Mouse (Mus musculus) layer of hippocampus, adult 18-20 months (tissue): ENCODE measurements around the gene Grm5. TPM values are rescaled to one million over a fixed set of nuclear protein-coding genes. Genes with fewer than 3 reads are reported as not detected.
A peak's percentile ranks its signal among the peaks of the same experiment; 100 is the strongest.

Experiments
- DNase-seq, 2 experiments: peaks; one replicate each; pipeline ENCODE4 v3.0.0; 2022; ENCODE audit warnings: low spot score in 2 of 2
- long read RNA-seq: library from polyadenylated mRNA; stranded (forward); transcript quantifications from one replicate; pipeline ENCODE4 v2.0.0, GENCODE M21; 2021
- total RNA-seq, 2 experiments: library from RNA; stranded (reverse); gene quantifications; 2 replicates each; pipeline ENCODE4 v1.2.3; 2021

The Grm5 gene
- 100 to 1,000 TPM; 247 to 250 TPM for total RNA-seq
- long read RNA-seq, partial matches to known transcripts = 43 of 47 reads
- long read RNA-seq, other reads (novel, unspliced or antisense) = 4 of 47 reads

GRCm38 (mm10) chr7:87583868-87584267 is at the start of gene Grm5:
TSS of gene Grm5 (plus strand) at chr7:87584168.
- no peak for DNase-seq

- no peak for DNase-seq
Observed at GRCm38 (mm10) chr7:87539031-87539430, 44.9 kb upstream of the Grm5 start.

DNA sequence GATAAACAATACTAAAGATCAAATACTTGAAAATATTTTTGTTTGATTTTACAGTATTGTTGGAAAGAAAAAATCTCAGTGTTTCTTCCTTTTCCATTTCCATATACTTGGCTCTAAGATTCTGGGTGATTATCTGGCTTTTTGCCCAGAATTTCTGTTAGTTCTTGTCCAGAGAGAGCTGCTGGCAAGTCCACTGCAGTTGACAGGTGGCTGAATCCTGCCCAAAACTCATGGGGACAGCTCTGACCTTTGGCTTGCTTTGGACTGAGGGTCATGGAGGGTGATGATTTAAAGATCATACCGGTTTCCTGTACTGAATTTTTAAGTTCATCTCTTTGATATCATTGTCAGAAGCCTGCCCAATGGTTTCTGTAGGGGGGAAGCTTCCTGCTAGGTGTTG is 18.7 kb upstream of the Grm5 start:
- no peak for DNase-seq

DNA sequence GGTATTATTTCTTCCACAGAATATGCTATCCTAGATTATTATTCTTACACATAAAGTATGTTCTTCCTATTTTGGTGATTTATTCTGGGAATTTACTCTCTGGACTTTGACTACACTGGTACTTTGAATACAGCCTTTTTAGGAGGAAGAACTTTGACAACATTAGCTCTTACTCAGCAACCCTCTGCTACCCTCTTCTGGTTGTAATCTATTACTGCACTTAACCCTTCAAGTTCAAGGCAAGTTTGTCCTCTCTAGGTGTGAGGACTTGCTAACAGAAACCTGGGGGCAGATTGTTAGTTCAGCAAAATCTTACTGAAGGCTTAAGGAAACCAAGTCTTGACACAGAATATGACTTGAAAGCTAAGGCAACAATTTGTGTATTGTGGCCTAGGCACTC is 17.5 kb upstream of the Grm5 start:
- peak in 1 of 2 experiments; percentile 45 for DNase-seq

DNA sequence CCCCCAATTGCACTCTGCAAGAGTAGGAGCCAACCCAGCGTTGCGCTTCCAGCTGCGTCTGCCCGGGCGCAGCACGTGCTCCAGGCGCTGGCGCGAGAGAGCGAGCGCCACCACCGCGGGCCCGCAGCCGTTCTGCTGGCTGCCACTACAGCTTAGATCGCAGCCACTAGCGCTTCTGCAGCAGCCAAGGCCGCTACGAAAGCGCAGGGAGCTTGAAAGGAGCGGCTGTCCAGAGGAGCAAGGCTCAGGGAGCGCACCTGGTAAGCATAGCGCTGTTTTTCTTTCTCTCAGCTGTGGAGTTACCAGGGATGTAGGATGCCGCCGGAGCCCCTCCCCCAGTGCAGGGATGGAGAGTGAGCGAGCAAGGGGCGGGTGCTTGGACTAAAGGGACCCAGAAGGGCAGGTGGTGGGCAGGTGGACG is 323 bp downstream of the Grm5 start:
- DNase-seq = peak; percentile 60 to 77

- DNase-seq = peak; percentile 63 to 84
Observed at GRCm38 (mm10) chr7:87586271-87586937, 2.4 kb downstream of the Grm5 start.

DNA sequence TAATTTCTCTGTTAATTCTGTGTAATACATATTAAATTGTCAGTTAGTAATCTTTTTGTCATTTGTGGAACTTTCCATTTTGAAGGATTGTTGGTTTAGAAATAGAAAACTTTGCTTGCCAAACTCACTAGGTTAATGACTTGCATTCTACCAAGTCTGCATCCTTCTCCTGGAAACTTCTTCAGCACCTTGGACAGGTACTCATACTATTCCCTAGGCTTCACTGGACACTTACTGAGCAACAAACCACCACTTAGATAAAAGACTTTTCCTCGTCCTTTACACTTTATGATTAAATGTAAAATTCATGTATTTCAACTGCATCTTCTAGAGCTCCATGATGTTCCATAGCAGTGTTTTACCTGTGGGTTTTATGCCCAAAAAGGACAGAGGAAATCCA is 4.0 kb downstream of the Grm5 start:
- DNase-seq = no peak

- peak in 1 of 2 experiments; percentile 57 for DNase-seq
Observed at GRCm38 (mm10) chr7:87626251-87626650, 42.3 kb downstream of the Grm5 start.

GRCm38 (mm10) chr7:87635530-87635929 is 51.6 kb downstream of the Grm5 start:
- no peak for DNase-seq

DNA sequence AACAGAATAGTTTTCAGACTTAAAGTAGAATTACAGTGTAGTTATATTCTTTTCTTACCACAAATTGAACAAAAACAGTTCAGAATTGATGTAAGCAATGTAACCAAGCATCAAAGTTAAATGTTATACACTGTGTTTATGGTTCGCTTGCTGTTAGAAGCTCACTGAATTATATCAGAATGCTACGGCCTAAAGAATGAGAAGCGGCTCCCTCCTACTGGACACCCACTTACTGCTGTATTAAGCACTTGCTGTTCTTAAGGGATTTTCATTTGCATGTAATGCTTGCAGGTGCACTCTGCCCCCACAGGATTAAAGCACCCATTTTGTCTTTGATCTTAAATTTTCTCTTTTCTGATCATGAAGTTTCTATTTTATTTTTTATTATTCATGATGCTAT is 66.6 kb downstream of the Grm5 start:
- DNase-seq = peak in 1 of 2 experiments; percentile 23

GRCm38 (mm10) chr7:87661794-87662193 is 77.8 kb downstream of the Grm5 start:
- DNase-seq = no peak

GRCm38 (mm10) chr7:87664041-87664440 is 80.1 kb downstream of the Grm5 start:
- no peak for DNase-seq

DNA sequence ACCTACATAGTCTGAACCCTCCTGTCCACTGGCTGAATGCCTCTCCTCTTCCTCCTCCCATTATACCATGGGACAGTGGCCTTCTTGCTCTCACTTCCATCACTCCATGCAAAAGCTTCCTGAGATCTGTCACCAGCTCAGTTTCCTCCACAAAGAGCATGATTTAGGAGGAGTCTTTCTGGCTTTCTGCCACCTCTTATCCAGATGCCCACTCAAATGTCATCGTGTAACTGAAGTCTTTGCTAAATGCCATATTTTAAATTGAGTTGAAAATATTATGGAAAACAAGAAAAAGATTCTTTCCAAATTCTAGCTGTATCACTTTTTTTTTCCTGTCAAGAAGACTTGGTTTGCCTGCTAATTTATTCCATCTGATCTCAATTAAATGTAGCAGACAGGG is 132.4 kb downstream of the Grm5 start:
- peak; percentile 21 to 79 for DNase-seq

DNA sequence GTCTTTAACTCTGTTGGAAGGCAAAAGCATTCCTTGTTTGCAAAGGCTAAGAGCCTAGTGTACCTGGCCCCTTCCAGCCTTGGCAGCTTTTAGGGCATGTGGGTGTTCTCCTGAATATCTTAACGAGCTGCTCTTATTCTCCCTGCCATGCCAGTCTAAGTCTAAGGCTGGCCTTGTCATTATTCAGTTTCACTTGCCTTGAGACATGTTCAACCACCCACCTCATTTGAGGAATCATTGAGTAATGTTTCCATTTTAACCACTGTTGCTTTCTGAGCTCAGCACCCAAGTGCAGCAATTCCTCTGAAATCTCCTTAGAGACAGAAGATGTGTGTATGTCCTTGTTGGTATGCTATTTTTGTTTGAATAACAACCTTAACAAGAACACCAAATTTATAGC is 134.7 kb downstream of the Grm5 start:
- no peak for DNase-seq

DNA sequence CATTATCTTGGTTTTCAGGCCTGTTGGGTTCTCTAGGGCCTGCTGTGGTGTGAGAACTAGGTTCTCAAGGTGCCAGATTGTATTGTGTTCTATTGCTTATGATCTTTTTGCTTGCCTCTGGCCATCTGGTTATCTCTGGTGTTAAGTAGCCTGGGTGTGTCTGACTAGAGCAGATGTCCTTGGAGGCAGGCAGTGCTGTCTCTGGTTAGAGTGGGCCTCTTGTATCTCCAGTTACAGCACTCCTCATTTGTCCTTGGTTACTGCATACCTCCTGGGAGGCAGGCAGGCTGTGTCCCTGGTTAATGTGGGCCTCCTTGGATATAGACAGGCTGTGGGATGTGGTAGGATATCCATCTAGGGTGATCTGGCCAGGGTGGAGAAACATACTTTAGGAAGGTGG is 150.5 kb downstream of the Grm5 start:
- no peak for DNase-seq

- DNase-seq = no peak
Observed at GRCm38 (mm10) chr7:87761945-87762344, 178.0 kb downstream of the Grm5 start.

GRCm38 (mm10) chr7:87762376-87762775 is 178.4 kb downstream of the Grm5 start:
- no peak for DNase-seq

- DNase-seq = peak; percentile 59 to 82
Observed at GRCm38 (mm10) chr7:87787560-87787959, 203.6 kb downstream of the Grm5 start.

GRCm38 (mm10) chr7:87788963-87789362 is 205.0 kb downstream of the Grm5 start:
- DNase-seq = no peak

- no peak for DNase-seq
Observed at GRCm38 (mm10) chr7:87793896-87794295, 209.9 kb downstream of the Grm5 start.

- no peak for DNase-seq
Observed at GRCm38 (mm10) chr7:87824898-87825297, 240.9 kb downstream of the Grm5 start.

GRCm38 (mm10) chr7:87834669-87835068 is 250.7 kb downstream of the Grm5 start:
- no peak for DNase-seq

DNA sequence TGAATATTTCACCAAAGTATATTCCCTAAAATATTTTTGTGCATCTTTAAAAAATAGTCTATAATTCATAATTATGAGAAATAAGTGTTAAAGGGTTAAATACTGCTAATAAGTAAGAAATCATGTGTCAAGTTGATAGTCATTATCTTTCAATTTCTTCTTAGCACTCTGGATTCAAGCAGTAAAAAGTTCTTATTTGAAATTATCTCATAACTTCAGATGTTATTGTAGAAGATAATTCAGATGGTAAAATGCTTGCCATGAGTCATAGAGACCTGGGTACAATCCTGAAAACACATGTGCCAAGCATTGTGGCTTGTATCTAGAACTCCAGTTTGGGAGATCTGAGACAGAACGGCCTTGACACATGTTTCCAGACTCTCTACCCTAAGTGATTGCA is 254.6 kb downstream of the Grm5 start:
- DNase-seq = no peak
